Mouse (Mus musculus) stomach, embryonic 16.5 days (tissue): ENCODE results near the gene Bcas3. TPM values are rescaled to one million over a fixed set of nuclear protein-coding genes. Genes with fewer than 3 reads are reported as not detected.
"Not testable (repeated sequence)": the region's sequence is repeated elsewhere in the genome, so short reads cannot be mapped to it uniquely, and the experiment has no call there.

Experiments used
- ATAC-seq: fragments of 200-750 bp; cut with Nextera tagmentation; 2 replicates; pipeline ENCODE4 v1.8.0; 2017; ENCODE audit warnings: moderate number of reproducible peaks, moderate TSS enrichment; ENCODE audit not compliant: insufficient read depth, low FRiP score
- H3K27ac ChIP-seq: fragments of 300-500 bp; sonication (generic); 2 replicates; pipeline ENCODE4 v1.5.1; 2014; ENCODE audit warnings: low read length
- H3K27me3 ChIP-seq: fragments of 300-500 bp; sonication (generic); 2 replicates; pipeline ENCODE4 v1.6.1; 2014; ENCODE audit warnings: low read length, control low read depth, mixed read lengths; ENCODE audit not compliant: control insufficient read depth, insufficient read depth
- H3K36me3 ChIP-seq: fragments of 300-500 bp; sonication (generic); 2 replicates; pipeline ENCODE4 v1.6.1; 2014; ENCODE audit warnings: low read length; ENCODE audit not compliant: control insufficient read depth, insufficient read depth
- H3K4me1 ChIP-seq: fragments of 300-500 bp; sonication (generic); 2 replicates; pipeline ENCODE4 v1.6.1; 2014; ENCODE audit warnings: low read length, control low read depth, mixed read lengths; ENCODE audit not compliant: control insufficient read depth, insufficient read depth
- H3K4me2 ChIP-seq: fragments of 300-500 bp; sonication (generic); 2 replicates; pipeline ENCODE4 v1.6.1; 2014; ENCODE audit warnings: low read depth, low read length, mixed read lengths
- H3K4me3 ChIP-seq: fragments of 300-500 bp; sonication (generic); replicated peaks from 2 replicates; pipeline ENCODE4 v1.5.1; 2014; ENCODE audit warnings: mild to moderate bottlenecking, low read length
- H3K9ac ChIP-seq: fragments of 300-500 bp; sonication (generic); 2 replicates; pipeline ENCODE4 v1.6.1; 2014; ENCODE audit warnings: low read length
- H3K9me3 ChIP-seq: fragments of 300-500 bp; sonication (generic); replicated peaks from 2 replicates; pipeline ENCODE4 v1.6.1; 2016; ENCODE audit warnings: low read length, control low read depth; ENCODE audit not compliant: control insufficient read depth
- WGBS: fragments of 180-500 bp; shearing (Covaris S2); extraction: QIAGEN DNeasy Blood & Tissue Kit; methylation state at CpG from one replicate; pipeline ENCODE4 v1.1.7; 2014; 5-methylcytosine and 5-hydroxymethylcytosine counted together
- polyA plus RNA-seq: library from polyadenylated mRNA; unstranded; fragments of >200 nt; fragmentation: Nextera tagmentation; extraction: Ambion mirVana; gene quantifications from 2 replicates; pipeline ENCODE4 v1.2.1, GENCODE M21; 2015

The Bcas3 gene
- polyA plus RNA-seq, 1 experiment from 2014 or later, result 21.2 TPM

DNA sequence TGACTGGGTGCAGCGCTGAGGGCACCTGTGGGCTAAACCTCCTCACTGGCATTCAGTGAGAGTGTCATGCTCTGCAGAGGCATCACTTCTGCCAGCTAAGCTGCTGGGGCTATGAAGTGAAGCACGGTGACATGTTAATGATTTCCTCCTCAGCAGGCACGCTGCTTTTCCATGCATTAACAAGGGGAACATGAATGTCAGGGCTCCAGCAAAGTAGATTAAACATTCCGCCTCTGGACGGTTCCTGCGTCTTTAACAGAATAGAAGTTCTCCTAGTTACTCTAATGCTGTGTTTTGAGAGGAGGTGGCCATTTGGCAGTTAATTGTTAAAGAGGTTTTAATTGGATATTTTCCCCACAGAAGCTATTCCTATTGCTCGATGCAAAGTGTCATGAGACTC, 134.5 kb downstream of the Bcas3 start:
- Histone ChIP-seq H3K4me1 (no peaks in the 10 kb centered on the region), H3K4me2 (no peak overlapping the region), H3K36me3 (no peaks in the 10 kb centered on the region), H3K9me3 (no peaks in the 10 kb centered on the region), H3K27ac (no peak overlapping the region), H3K27me3 (no peaks in the 10 kb centered on the region), H3K4me3 (no peak overlapping the region), H3K9ac (no peak overlapping the region)
- 58% methylated on average over 7 of the region's 7 CpGs for WGBS
- ATAC-seq, result no peak

DNA sequence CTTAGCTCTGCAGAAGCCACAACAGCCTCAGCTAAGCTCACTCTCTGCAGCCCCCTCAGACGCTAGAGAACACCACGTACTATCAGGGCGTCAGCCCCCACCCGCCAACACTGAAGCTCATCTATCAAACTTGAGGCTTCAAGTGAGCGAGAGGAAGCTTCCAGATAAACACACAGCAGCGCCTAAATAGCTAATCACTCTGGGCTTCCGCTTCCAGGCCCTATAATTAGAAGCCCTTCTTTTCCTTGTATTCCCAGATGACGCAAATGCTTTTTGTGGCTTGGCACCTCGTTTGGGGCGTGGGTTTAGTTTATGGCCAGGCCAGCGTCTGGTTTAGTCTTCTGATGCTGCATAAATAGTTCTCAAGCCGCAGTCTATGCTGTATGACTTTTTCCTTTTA, 139.3 kb downstream of the Bcas3 start:
- peak; percentile 53; the same call in 1 of the 2 replicates for ATAC-seq
- Histone ChIP-seq H3K4me2 (peak overlapping the region; percentile 9; the same call in 1 of the 2 replicates), H3K27me3 (no peaks in the 10 kb centered on the region), H3K4me1 (no peaks in the 10 kb centered on the region), H3K9me3 (no peaks in the 10 kb centered on the region), H3K27ac (peak overlapping the region; percentile 69), H3K4me3 (no peak overlapping the region), H3K9ac (no peak overlapping the region), H3K36me3 (no peaks in the 10 kb centered on the region)
- 16% methylated on average over 12 of the region's 12 CpGs for WGBS

- Histone ChIP-seq H3K4me2 (no peak overlapping the region), H3K4me1 (no peaks in the 10 kb centered on the region), H3K27me3 (no peaks in the 10 kb centered on the region), H3K27ac (peak overlapping the region; percentile 69), H3K9ac (no peak overlapping the region), H3K4me3 (no peak overlapping the region), H3K36me3 (no peaks in the 10 kb centered on the region), H3K9me3 (no peaks in the 10 kb centered on the region)
- no peak for ATAC-seq
- 47% methylated on average over 3 of the region's 3 CpGs for WGBS
Observed at GRCm38 (mm10) chr11:85492666-85493065, 139.7 kb downstream of the Bcas3 start.

- Histone ChIP-seq H3K27me3 (no peaks in the 10 kb centered on the region), H3K4me3 (no peak overlapping the region), H3K36me3 (no peaks in the 10 kb centered on the region), H3K9me3 (no peaks in the 10 kb centered on the region), H3K27ac (no peak overlapping the region), H3K9ac (no peak overlapping the region), H3K4me2 (no peak overlapping the region), H3K4me1 (no peaks in the 10 kb centered on the region)
- ATAC-seq, result no peak
- WGBS, result 73% methylated on average over 5 of the region's 5 CpGs
Observed at GRCm38 (mm10) chr11:85499561-85499960, 146.6 kb downstream of the Bcas3 start.

DNA sequence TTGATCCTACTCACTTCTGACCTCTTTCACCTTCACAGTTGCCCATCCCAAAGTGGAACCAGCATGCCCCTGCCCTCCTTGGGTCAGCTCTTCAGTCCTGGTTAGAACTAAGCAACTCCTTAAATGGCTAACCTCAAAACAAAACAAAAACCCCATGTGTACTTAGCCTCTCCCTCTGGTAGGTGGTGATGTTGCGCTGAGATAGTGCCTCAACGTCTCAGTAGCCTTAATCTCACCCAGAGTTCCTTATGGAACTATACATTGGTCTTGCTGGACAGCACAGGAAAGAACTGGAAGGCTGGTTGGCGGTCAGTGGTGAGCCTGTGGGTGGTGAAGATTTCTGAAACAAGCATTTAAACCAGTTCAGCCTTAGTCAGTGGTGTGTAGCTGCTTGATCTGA, 149.1 kb downstream of the Bcas3 start:
- Histone ChIP-seq H3K36me3 (no peaks in the 10 kb centered on the region), H3K27me3 (no peaks in the 10 kb centered on the region), H3K27ac (no peak overlapping the region), H3K4me1 (no peaks in the 10 kb centered on the region), H3K9me3 (no peaks in the 10 kb centered on the region), H3K4me3 (no peak overlapping the region), H3K4me2 (no peak overlapping the region), H3K9ac (no peak overlapping the region)
- 71% methylated on average over 3 of the region's 3 CpGs for WGBS
- ATAC-seq, result no peak

DNA sequence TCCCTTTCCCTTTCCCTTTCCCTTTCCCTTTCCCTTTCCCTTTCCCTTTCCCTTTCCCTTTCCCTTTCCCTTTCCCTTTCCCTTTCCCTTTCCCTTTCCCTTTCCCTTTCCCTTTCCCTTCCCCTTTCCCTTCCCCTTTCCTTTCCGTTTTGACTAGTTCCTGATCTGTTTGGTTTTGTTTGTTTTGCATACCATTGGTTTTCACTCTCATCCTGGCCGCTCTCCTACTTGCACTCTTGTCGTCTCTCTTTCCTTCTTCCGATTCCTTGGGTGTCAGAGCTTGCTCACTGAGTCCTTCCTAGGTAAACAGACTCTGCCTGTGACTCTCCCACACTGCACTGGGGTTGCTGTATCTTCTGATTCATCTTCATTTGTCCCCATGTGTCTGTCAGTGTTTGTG, 151.8 kb downstream of the Bcas3 start:
- H3K4me3 ChIP-seq, H3K27me3 ChIP-seq, H3K9ac ChIP-seq, H3K36me3 ChIP-seq, ATAC-seq, H3K4me1 ChIP-seq, H3K27ac ChIP-seq, H3K4me2 ChIP-seq, H3K9me3 ChIP-seq: not testable (repeated sequence)
- WGBS, result 24% methylated on average over 4 of the region's 4 CpGs

GRCm38 (mm10) chr11:85505811-85506210, 152.8 kb downstream of the Bcas3 start:
- Histone ChIP-seq H3K9ac (no peak overlapping the region), H3K4me2 (no peak overlapping the region), H3K36me3 (no peaks in the 10 kb centered on the region), H3K27me3 (no peaks in the 10 kb centered on the region), H3K9me3 (no peaks in the 10 kb centered on the region), H3K4me3 (no peak overlapping the region), H3K4me1 (no peaks in the 10 kb centered on the region), H3K27ac (no peak overlapping the region)
- 84% methylated on average over 4 of the region's 4 CpGs for WGBS
- no peak for ATAC-seq

GRCm38 (mm10) chr11:85509334-85509733, 156.4 kb downstream of the Bcas3 start:
- Histone ChIP-seq H3K36me3 (no peaks in the 10 kb centered on the region), H3K27me3 (no peaks in the 10 kb centered on the region), H3K4me3 (no peak overlapping the region), H3K4me1 (no peaks in the 10 kb centered on the region), H3K4me2 (no peak overlapping the region), H3K9me3 (no peaks in the 10 kb centered on the region), H3K27ac (no peak overlapping the region), H3K9ac (no peak overlapping the region)
- 87% methylated on average over 12 of the region's 12 CpGs for WGBS
- no peak for ATAC-seq

GRCm38 (mm10) chr11:85511270-85511904, 158.4 kb downstream of the Bcas3 start:
- no peak for ATAC-seq
- no peak overlapping the region for H3K9ac ChIP-seq

More at GRCm38 (mm10) chr11:85511270-85511904, 158.4 kb downstream of the Bcas3 start:
- H3K4me2 ChIP-seq, result no peak overlapping the region
- H3K9me3 ChIP-seq, result no peaks in the 10 kb centered on the region
- no peaks in the 10 kb centered on the region for H3K27me3 ChIP-seq
- H3K27ac ChIP-seq, result no peak overlapping the region
- no peak overlapping the region for H3K4me3 ChIP-seq
- no peaks in the 10 kb centered on the region for H3K4me1 ChIP-seq
- H3K36me3 ChIP-seq, result no peaks in the 10 kb centered on the region
- 76% methylated on average over 9 of the region's 9 CpGs for WGBS
